Mouse (Mus musculus) hematopoietic multipotent progenitor cell, adult 10-12 weeks (in vitro differentiated cells): Measurements from ENCODE around the gene Dnajc5g. TPM values are rescaled to one million over a fixed set of nuclear protein-coding genes. Genes with fewer than 3 reads are reported as not detected.

Experiments used
- polyA plus RNA-seq: library from polyadenylated mRNA; stranded (reverse); fragments of >175 nt; gene quantifications from 2 replicates; pipeline ENCODE4 v1.2.3, GENCODE M21; 2012; ENCODE audit warnings: low replicate concordance

Gene Dnajc5g
- polyA plus RNA-seq, result not detected in 2 replicates

GRCm38 (mm10) chr5:31105814-31106335 is at the start of gene Dnajc5g:
Dnajc5g (plus strand) TSS chr5:31106285.

GRCm38 (mm10) chr5:31108000-31108490 is 2.0 kb downstream of the Dnajc5g start, which contains the start of gene Slc30a3:
Slc30a3 (minus strand) TSS chr5:31108237.

GRCm38 (mm10) chr5:31116354-31116753 is 10.3 kb downstream of the Dnajc5g start, which contains the start of gene Trim54:
Trim54 (plus strand) TSS chr5:31116712.

GRCm38 (mm10) chr5:31138241-31138967 is 32.3 kb downstream of the Dnajc5g start, which contains the start of gene Ucn:
Ucn (minus strand) TSS chr5:31138829.

GRCm38 (mm10) chr5:31154152-31154553 is 48.1 kb downstream of the Dnajc5g start, which contains the start of gene Mpv17:
Mpv17 (minus strand) TSS chr5:31154251.

Other genes with a start within 250 kb of the Dnajc5g start
- gene Tmem214, start 238.3 kb upstream of the Dnajc5g start, polyA plus RNA-seq, result 22.1 and 33.5 TPM in 2 replicates
- 47.8 and 117 TPM in 2 replicates for gene Agbl5, start 217.6 kb upstream of the Dnajc5g start, polyA plus RNA-seq
- gene Ost4, start 198.5 kb upstream of the Dnajc5g start, polyA plus RNA-seq, result 69.0 and 88.1 TPM in 2 replicates
- 7.6 and 9.2 TPM in 2 replicates for gene Emilin1, start 192.9 kb upstream of the Dnajc5g start, polyA plus RNA-seq
- gene Khk, start 184.9 kb upstream of the Dnajc5g start, polyA plus RNA-seq, result 16.9 and 28.2 TPM in 2 replicates
- gene Cgref1, start 160.7 kb upstream of the Dnajc5g start, polyA plus RNA-seq, result not detected in 2 replicates
- gene Preb, start 145.9 kb upstream of the Dnajc5g start, polyA plus RNA-seq, result 69.0 and 140 TPM in 2 replicates
- not detected in 2 replicates for gene Tcf23, start 137.6 kb upstream of the Dnajc5g start, polyA plus RNA-seq
- gene Atraid, start 58.0 kb upstream of the Dnajc5g start, polyA plus RNA-seq, result 34.5 and 40.4 TPM in 2 replicates
- gene Slc5a6, start 57.4 kb upstream of the Dnajc5g start, polyA plus RNA-seq, result 0.99 and 7.6 TPM in 2 replicates
- 138 and 183 TPM in 2 replicates for gene Cad, start 51.5 kb upstream of the Dnajc5g start, polyA plus RNA-seq
- gene Slc30a3, start 2.0 kb downstream of the Dnajc5g start, polyA plus RNA-seq, result not detected in 2 replicates
- not detected in 2 replicates for gene Trim54, start 10.4 kb downstream of the Dnajc5g start, polyA plus RNA-seq
- not detected in 2 replicates for gene Ucn, start 32.5 kb downstream of the Dnajc5g start, polyA plus RNA-seq
- gene Mpv17, start 48.0 kb downstream of the Dnajc5g start, polyA plus RNA-seq, result 6.9 and 9.5 TPM in 2 replicates
- 12.7 and 18.1 TPM in 2 replicates for gene Gm29609, start 73.6 kb downstream of the Dnajc5g start, polyA plus RNA-seq
- gene Gtf3c2, start 73.9 kb downstream of the Dnajc5g start, polyA plus RNA-seq, result 53.0 and 56.8 TPM in 2 replicates
- gene Snx17, start 86.9 kb downstream of the Dnajc5g start, polyA plus RNA-seq, result 32.7 and 32.9 TPM in 2 replicates
- gene Eif2b4, start 87.1 kb downstream of the Dnajc5g start, polyA plus RNA-seq, result 82.6 and 198 TPM in 2 replicates
- gene Zfp513, start 96.0 kb downstream of the Dnajc5g start, polyA plus RNA-seq, result 85.6 and 214 TPM in 2 replicates
- 143 and 183 TPM in 2 replicates for gene Ppm1g, start 114.4 kb downstream of the Dnajc5g start, polyA plus RNA-seq
- 45.1 and 66.7 TPM in 2 replicates for gene Nrbp1, start 134.6 kb downstream of the Dnajc5g start, polyA plus RNA-seq
- gene Gm9970, start 134.9 kb downstream of the Dnajc5g start, polyA plus RNA-seq, result 0.39 and 0.83 TPM in 2 replicates
- 12.7 and 31.3 TPM in 2 replicates for gene Krtcap3, start 145.4 kb downstream of the Dnajc5g start, polyA plus RNA-seq
- gene Ift172, start 184.8 kb downstream of the Dnajc5g start, polyA plus RNA-seq, result 25.9 and 29.5 TPM in 2 replicates
- gene Fndc4, start 189.8 kb downstream of the Dnajc5g start, polyA plus RNA-seq, result 0.55 and 1.1 TPM in 2 replicates
- gene Gckr, start 191.2 kb downstream of the Dnajc5g start, polyA plus RNA-seq, result not detected in 2 replicates